Mouse (Mus musculus) ES-E14 (cell line): ENCODE results near the gene Vsir. TPM values are rescaled to one million over a fixed set of nuclear protein-coding genes. Genes with fewer than 3 reads are reported as not detected.

Source experiments
- DNase-seq: peaks from one replicate; pipeline ENCODE4 v3.0.0-alpha.2; 2013; ENCODE audit warnings: low read depth, low spot score
- H3K27ac ChIP-seq: 2 replicates; pipeline ENCODE4 v1.5.1; 2012; ENCODE audit warnings: low read depth, mild to moderate bottlenecking, low read length, moderate library complexity, mixed read lengths; ENCODE audit not compliant: poor library complexity, insufficient read depth, severe bottlenecking
- H3K36me3 ChIP-seq: 2 replicates; pipeline ENCODE4 v1.6.1; 2012; ENCODE audit warnings: mild to moderate bottlenecking, low read length, moderate library complexity, mixed read lengths; ENCODE audit not compliant: control insufficient read depth, poor library complexity, insufficient read depth, severe bottlenecking
- H3K4me1 ChIP-seq, 2 experiments: fragments of 150-350 bp in 1 of 2; sonication (generic) in 1 of 2; 2 replicates each; pipeline ENCODE4 v1.6.1; 2012; ENCODE audit warnings: low read length in 2 of 2, mild to moderate bottlenecking in 1 of 2, mixed read lengths in 1 of 2; ENCODE audit not compliant: control insufficient read depth in 2 of 2, insufficient read depth in 2 of 2, poor library complexity in 1 of 2
- H3K4me3 ChIP-seq, 2 experiments: fragments of 150-350 bp in 1 of 2; sonication (generic) in 1 of 2; 2 replicates each; pipeline ENCODE4 v1.5.1; 2012; ENCODE audit warnings: low read length in 2 of 2, low read depth in 1 of 2, mild to moderate bottlenecking in 1 of 2, mixed read lengths in 1 of 2; ENCODE audit not compliant: insufficient read depth in 1 of 2, poor library complexity in 1 of 2, severe bottlenecking in 1 of 2
- H3K9ac ChIP-seq: 2 replicates; pipeline ENCODE4 v1.6.1; 2012; ENCODE audit warnings: low read depth, mild to moderate bottlenecking, low read length, mixed read lengths; ENCODE audit not compliant: poor library complexity, insufficient read depth, severe bottlenecking
- H3K9me3 ChIP-seq: fragments of 150-350 bp; sonication (generic); 2 replicates; pipeline ENCODE4 v1.6.1; 2012; ENCODE audit warnings: low read depth, mild to moderate bottlenecking, low read length; ENCODE audit not compliant: control insufficient read depth, insufficient read depth
- CHD2 ChIP-seq: IDR thresholded peaks from 2 replicates; pipeline ENCODE4 v1.6.1; 2014; ENCODE audit warnings: mild to moderate bottlenecking, low read depth, low read length, inconsistent platforms
- HCFC1 ChIP-seq: IDR thresholded peaks from 2 replicates; pipeline ENCODE4 v1.6.1; 2012; ENCODE audit warnings: low read length, inconsistent platforms, borderline replicate concordance; ENCODE audit not compliant: insufficient read depth
- MAFK ChIP-seq: IDR thresholded peaks from 2 replicates; pipeline ENCODE4 v1.6.1; 2014; ENCODE audit warnings: mild to moderate bottlenecking, low read depth, low read length, inconsistent platforms; ENCODE audit not compliant: insufficient read depth
- ZC3H11A ChIP-seq: IDR thresholded peaks from 2 replicates; pipeline ENCODE4 v1.6.1; 2012; ENCODE audit warnings: low read depth, mild to moderate bottlenecking, inconsistent platforms, low read length, borderline replicate concordance
- ZNF384 ChIP-seq: IDR thresholded peaks from 2 replicates; pipeline ENCODE4 v1.6.1; 2012; ENCODE audit warnings: low read depth, low read length, inconsistent platforms
- in situ Hi-C, 2 experiments: fragments of 600-800 bp; cut with MboI; formaldehyde crosslinking; loops; one replicate each; pipeline ENCODE4 v1.15.1; 2025; ENCODE audit warnings: low sequenced_read_pairs in 2 of 2, inconsistent platforms in 1 of 2; ENCODE audit not compliant: unreplicated experiment in 2 of 2
- total RNA-seq: library from RNA; depleted of rRNA; stranded (reverse); fragments of 300-350 nt; gene quantifications from 2 replicates; pipeline ENCODE4 v1.2.3, GENCODE M21; 2012

Vsir gene
- total RNA-seq, 1 experiment, result 5.5 TPM

DNA sequence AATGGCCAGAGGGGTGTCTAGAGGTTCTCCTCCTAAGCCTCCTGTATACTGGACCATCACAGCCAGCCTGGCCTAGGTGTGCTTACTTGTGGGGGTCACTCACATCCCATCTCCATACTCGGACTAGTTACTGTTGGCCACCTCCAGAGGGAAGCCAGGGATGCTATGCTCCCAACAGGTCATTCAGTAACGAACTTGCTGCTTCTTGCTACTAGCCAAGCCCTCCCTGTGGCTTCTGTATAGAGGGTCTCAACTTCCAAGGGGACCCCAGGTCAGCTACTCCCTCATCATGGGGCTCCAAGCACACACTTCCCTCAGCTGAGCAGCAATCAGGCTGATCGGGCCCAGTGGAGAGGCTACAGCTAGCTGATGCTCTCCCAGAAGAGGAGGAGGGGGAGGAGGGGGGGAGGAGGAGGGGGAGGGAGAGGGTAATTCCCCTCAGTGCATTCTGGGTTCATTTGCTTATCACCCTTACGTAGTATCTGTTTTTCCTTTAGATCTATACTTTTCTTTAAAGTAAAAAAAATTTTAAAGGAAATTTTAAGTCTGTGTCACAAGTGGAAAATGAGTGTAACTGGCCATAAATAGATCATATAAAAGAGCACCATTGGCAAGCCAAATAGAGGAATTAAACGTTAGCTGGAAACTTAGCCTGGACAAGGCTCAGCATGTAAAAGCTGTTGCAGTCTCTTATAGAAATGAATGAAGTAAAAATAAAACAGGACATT lies 3.6 kb downstream of the Vsir start:
- Histone ChIP-seq H3K4me1 (peaks cover 3 to 11% of the 10 kb centered on the region in 2 experiments; a peak in 2 of 4 replicates), H3K9ac (no peak overlapping the region), H3K27ac (no peak overlapping the region), H3K4me3 (no peak overlapping the region), H3K36me3 (no peaks in the 10 kb centered on the region), H3K9me3 (no peaks in the 10 kb centered on the region)
- in situ Hi-C loops, result no loop called here
- TF ChIP-seq CHD2 (no peak), ZC3H11A (no peak), HCFC1 (no peak), MAFK (no peak)
- DNase-seq, result no peak

DNA sequence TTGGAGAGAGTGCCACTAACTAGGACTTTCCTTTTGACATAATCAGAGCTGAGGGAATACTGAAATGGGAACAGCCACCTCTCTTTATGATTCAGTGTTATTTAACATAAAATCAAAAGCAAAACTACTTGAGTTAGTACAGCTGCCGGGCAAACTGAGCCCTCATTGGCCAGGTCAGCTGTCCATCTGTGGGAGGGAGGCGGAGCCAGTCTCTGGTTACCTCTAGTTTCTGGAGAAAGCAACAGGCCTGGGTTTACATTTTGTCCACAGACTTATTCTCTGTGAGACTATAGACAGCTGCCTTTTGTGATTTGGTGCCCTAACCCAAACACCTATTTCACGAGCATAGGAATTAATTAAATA lies 4.1 kb downstream of the Vsir start:
- Histone ChIP-seq H3K9me3 (no peaks in the 10 kb centered on the region), H3K36me3 (no peaks in the 10 kb centered on the region), H3K27ac (no peak overlapping the region), H3K9ac (no peak overlapping the region), H3K4me3 (no peak overlapping the region), H3K4me1 (peaks cover 3 to 11% of the 10 kb centered on the region in 2 experiments; a peak in 2 of 4 replicates)
- no peak for TF ChIP-seq ZC3H11A
- no peak for TF ChIP-seq HCFC1
- TF ChIP-seq CHD2, result peak; percentile 42; the same call in 1 of the 2 replicates
- TF ChIP-seq ZNF384, result no peak
- DNase-seq, result peak; percentile 30
- in situ Hi-C loops, result no loop called here

DNA sequence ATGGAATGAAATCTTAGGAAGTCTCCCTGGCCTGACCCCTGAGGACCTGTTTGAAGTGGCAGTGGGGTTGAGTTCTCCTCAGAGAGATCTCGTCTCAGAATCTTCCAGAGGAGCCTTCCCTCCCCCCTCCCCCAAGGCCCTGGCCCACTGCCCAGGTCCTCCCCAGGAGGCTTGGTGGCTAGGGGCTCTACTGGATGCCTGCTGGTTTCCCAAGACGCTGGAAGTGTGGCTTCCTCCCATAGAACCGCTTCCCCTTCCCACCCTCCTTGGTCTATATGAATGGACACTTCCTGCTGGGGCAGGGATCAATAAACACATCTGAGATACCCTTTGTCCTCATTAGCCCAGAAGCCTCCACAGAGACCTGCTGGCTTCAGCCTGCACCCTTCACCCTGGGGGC lies 4.6 kb downstream of the Vsir start:
- Histone ChIP-seq H3K4me1 (peaks cover 1 to 11% of the 10 kb centered on the region in 2 experiments; a peak in 2 of 4 replicates), H3K4me3 (no peak overlapping the region), H3K27ac (no peak overlapping the region), H3K9me3 (no peaks in the 10 kb centered on the region), H3K36me3 (no peaks in the 10 kb centered on the region), H3K9ac (no peak overlapping the region)
- DNase-seq, result no peak
- no peak for TF ChIP-seq HCFC1
- no peak for TF ChIP-seq ZC3H11A
- TF ChIP-seq ZNF384, result no peak
- no peak for TF ChIP-seq CHD2
- no peak for TF ChIP-seq MAFK
- in situ Hi-C loops, result no loop called here

DNA sequence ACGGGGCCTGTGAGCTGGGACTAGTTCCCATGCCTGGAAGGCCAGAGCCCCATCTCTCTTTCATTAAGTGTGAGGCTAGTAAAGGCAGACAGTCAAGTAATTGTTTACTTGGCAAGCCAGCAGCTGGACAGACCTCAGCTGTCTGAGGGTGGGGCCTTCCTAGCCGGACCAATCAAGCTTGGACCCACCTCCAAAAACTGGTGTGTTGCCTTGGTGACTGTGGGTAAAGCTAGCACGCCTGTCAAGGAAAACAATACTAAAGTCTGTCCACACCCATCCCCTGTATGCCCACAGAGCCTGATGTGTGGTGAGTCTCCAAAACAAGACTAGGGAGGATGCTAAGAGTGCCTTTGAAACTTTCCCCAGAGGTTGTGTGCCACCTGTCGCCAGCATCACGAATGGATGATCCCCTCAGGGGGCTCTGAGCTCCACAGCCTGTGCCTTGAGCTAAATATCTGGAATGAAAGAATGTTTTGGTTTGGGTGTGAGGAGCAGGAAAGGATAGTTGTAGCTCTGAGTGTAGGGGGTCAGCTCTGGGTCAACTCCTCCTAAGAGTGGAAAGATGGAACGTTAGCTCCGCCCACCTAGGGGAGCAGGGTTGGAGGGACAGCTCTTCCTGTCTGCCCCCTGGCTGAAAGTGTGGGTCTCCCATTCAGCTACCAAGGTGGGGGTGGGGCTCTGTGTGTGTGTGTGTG lies 5.3 kb downstream of the Vsir start:
- Histone ChIP-seq H3K9ac (no peak overlapping the region), H3K9me3 (no peaks in the 10 kb centered on the region), H3K27ac (peak overlapping the region; percentile 51; the same call in 1 of the 2 replicates), H3K4me1 (peaks cover 1 to 11% of the 10 kb centered on the region in 2 experiments; a peak in 2 of 4 replicates), H3K4me3 (no peak overlapping the region), H3K36me3 (no peaks in the 10 kb centered on the region)
- peak; percentile 47 for DNase-seq
- in situ Hi-C loops, result no loop called here
- no peak for TF ChIP-seq ZC3H11A
- TF ChIP-seq CHD2, result no peak
- TF ChIP-seq MAFK, result no peak
- no peak for TF ChIP-seq ZNF384
- TF ChIP-seq HCFC1, result no peak
